Mouse (Mus musculus): ENCODE data around the gene Kcnq1.

DNA sequence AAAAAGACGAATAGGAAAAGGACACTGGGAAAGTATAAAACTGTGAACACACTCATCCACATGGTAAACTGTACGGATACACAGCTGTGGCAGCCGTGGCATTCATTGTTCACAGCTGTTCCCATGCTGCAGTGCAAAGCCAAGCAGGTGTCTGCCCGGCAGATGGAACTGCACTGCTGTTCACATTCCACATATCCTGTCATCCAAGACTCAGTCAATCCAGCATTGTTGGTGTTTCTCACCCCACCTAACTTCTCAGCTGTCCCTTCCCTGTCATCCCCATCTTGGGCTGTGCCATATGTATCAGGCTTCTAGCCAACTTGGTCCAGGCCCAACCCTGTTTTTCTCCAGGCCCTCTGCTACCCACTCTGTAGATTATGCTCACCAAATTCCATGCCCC, 232.5 kb downstream of the Kcnq1 start:
- TF ChIP-seq CTCF (IDR thresholded peaks at IDR 0.05; ENCODE audit: low read depth) = no peak
- no peak for TF ChIP-seq EP300 (optimal IDR thresholded peaks at IDR 0.05)
